Mouse (Mus musculus): ENCODE data around the gene Vmn1r200. TPM values are rescaled to one million over a fixed set of nuclear protein-coding genes. Genes with fewer than 3 reads are reported as not detected.
"Not testable (repeated sequence)": the region's sequence is repeated elsewhere in the genome, so short reads cannot be mapped to it uniquely, and the experiment has no call there.

Gene Vmn1r200
- polyA plus RNA-seq (2015; fragmentation: Nextera tagmentation; extraction: Ambion mirVana): not detected in 2 replicates

- Histone ChIP-seq H3K4me1 (replicated peaks) (no peaks in the 10 kb centered on the region), H3K9ac (no peak within 1 kb of the TSS), H3K27ac (no peak within 1 kb of the TSS), H3K4me2 (no peak within 1 kb of the TSS), H3K4me3 (no peak within 1 kb of the TSS), H3K36me3 (no peaks in the 10 kb centered on the region), H3K9me3 (replicated peaks) (no peaks in the 10 kb centered on the region), H3K27me3 (no peaks in the 10 kb centered on the region)
- 74% methylated on average over 3 of the region's 3 CpGs for WGBS
- ATAC-seq (replicated peaks; ENCODE audit: insufficient number of reproducible peaks, insufficient read depth, low FRiP score, low read depth): no peak
Observed at GRCm38 (mm10) chr13:22390073-22390472, at the start of gene Vmn1r200. Gene Vmn1r200 (plus strand): TSS chr13:22390373.

GRCm38 (mm10) chr13:22350064-22350463 lies 40.1 kb upstream of the Vmn1r200 start, which contains the start of gene Vmn1r198:
Gene Vmn1r198 (plus strand): TSS chr13:22350364.
- Histone ChIP-seq H3K9ac (no peak within 1 kb of the TSS), H3K4me2 (no peak within 1 kb of the TSS), H3K27me3 (no peaks in the 10 kb centered on the region), H3K36me3 (no peaks in the 10 kb centered on the region), H3K4me3 (no peak within 1 kb of the TSS), H3K27ac (no peak within 1 kb of the TSS), H3K4me1 (replicated peaks) (no peaks in the 10 kb centered on the region), H3K9me3 (replicated peaks) (no peaks in the 10 kb centered on the region)
- ATAC-seq (replicated peaks; ENCODE audit: insufficient number of reproducible peaks, insufficient read depth, low FRiP score, low read depth): no peak
- WGBS: 7% methylated on average over 1 of the region's 1 CpGs

- Histone ChIP-seq H3K27ac (no peak overlapping the region), H3K4me2 (no peak overlapping the region), H3K36me3 (no peaks in the 10 kb centered on the region), H3K4me1 (replicated peaks) (no peaks in the 10 kb centered on the region), H3K27me3 (no peaks in the 10 kb centered on the region), H3K9ac (no peak overlapping the region), H3K4me3 (no peak overlapping the region), H3K9me3 (replicated peaks) (no peaks in the 10 kb centered on the region)
- WGBS: 71% methylated on average over 1 of the region's 1 CpGs
- no peak for ATAC-seq (replicated peaks; ENCODE audit: insufficient number of reproducible peaks, insufficient read depth, low FRiP score, low read depth)
Observed at GRCm38 (mm10) chr13:22350813-22351212, 39.4 kb upstream of the Vmn1r200 start.

- no peaks in the 10 kb centered on the region for H3K36me3 ChIP-seq
- peak within 1 kb of the TSS; percentile 33; the same call in 1 of the 2 replicates for H3K27ac ChIP-seq
- H3K9ac ChIP-seq: no peak within 1 kb of the TSS
- no peak within 1 kb of the TSS for H3K4me2 ChIP-seq
- WGBS: 70% methylated on average over 2 of the region's 2 CpGs
- H3K9me3 ChIP-seq (replicated peaks): no peaks in the 10 kb centered on the region
- H3K4me1 ChIP-seq (replicated peaks): peaks cover 4% of the 10 kb centered on the region; the same call in 1 of the 2 replicates
- H3K27me3 ChIP-seq: no peaks in the 10 kb centered on the region
- no peak within 1 kb of the TSS for H3K4me3 ChIP-seq
- no peak for ATAC-seq (replicated peaks; ENCODE audit: insufficient number of reproducible peaks, insufficient read depth, low FRiP score, low read depth)
Observed at GRCm38 (mm10) chr13:22379518-22379917, 10.7 kb upstream of the Vmn1r200 start, which contains the start of gene Vmn1r199. Gene Vmn1r199 (plus strand): TSS chr13:22379818.

GRCm38 (mm10) chr13:22381128-22381527 lies 9.0 kb upstream of the Vmn1r200 start:
- not testable (repeated sequence) for H3K4me2 ChIP-seq; H3K4me1 ChIP-seq (replicated peaks); H3K4me3 ChIP-seq; H3K27me3 ChIP-seq; H3K36me3 ChIP-seq; H3K9ac ChIP-seq; ATAC-seq (replicated peaks; ENCODE audit: insufficient number of reproducible peaks, insufficient read depth, low FRiP score, low read depth); H3K9me3 ChIP-seq (replicated peaks)
- 27% methylated on average over 3 of the region's 3 CpGs for WGBS
- H3K27ac ChIP-seq: peak overlapping the region; percentile 33

- Histone ChIP-seq H3K27ac (no peak overlapping the region), H3K9ac (no peak overlapping the region), H3K9me3 (replicated peaks) (no peaks in the 10 kb centered on the region), H3K4me1 (replicated peaks) (peaks cover 4% of the 10 kb centered on the region; the same call in 1 of the 2 replicates), H3K4me2 (no peak overlapping the region), H3K36me3 (no peaks in the 10 kb centered on the region), H3K27me3 (no peaks in the 10 kb centered on the region), H3K4me3 (no peak overlapping the region)
- no peak for ATAC-seq (replicated peaks; ENCODE audit: insufficient number of reproducible peaks, insufficient read depth, low FRiP score, low read depth)
- 65% methylated on average over 3 of the region's 3 CpGs for WGBS
Observed at GRCm38 (mm10) chr13:22383401-22383800, 6.8 kb upstream of the Vmn1r200 start.

- H3K4me1 ChIP-seq (replicated peaks): no peaks in the 10 kb centered on the region
- H3K4me3 ChIP-seq: no peak overlapping the region
- H3K9me3 ChIP-seq (replicated peaks): no peaks in the 10 kb centered on the region
- 76% methylated on average over 1 of the region's 1 CpGs for WGBS
- no peak overlapping the region for H3K27ac ChIP-seq
- no peak overlapping the region for H3K4me2 ChIP-seq
- H3K27me3 ChIP-seq: no peaks in the 10 kb centered on the region
- no peak overlapping the region for H3K9ac ChIP-seq
- H3K36me3 ChIP-seq: no peaks in the 10 kb centered on the region
- ATAC-seq (replicated peaks; ENCODE audit: insufficient number of reproducible peaks, insufficient read depth, low FRiP score, low read depth): no peak
Observed at GRCm38 (mm10) chr13:22387050-22387449, 3.1 kb upstream of the Vmn1r200 start.

DNA sequence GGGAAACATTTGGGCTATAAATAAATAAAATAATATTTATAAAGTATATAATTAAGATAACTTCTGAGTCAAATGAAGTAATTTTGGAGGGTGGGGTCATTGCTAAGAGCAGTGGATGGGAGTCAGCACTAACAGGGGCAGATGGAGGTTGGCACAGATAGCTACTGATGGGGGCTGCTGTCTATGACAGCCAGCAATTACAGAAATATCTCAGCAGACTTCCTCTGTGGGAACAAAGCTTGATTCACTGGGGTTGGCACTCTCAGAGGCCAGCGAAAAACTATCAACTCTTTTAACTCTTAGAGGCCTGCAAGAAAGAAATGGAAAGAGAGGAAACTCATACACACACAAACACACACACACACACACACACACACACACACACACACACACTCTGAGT lies 12.8 kb downstream of the Vmn1r200 start:
- Histone ChIP-seq H3K36me3 (no peaks in the 10 kb centered on the region), H3K4me2 (no peak overlapping the region), H3K4me3 (no peak overlapping the region), H3K27me3 (no peaks in the 10 kb centered on the region), H3K9me3 (replicated peaks) (peaks cover 6% of the 10 kb centered on the region; the same call in 1 of the 2 replicates), H3K9ac (no peak overlapping the region), H3K27ac (no peak overlapping the region), H3K4me1 (replicated peaks) (no peaks in the 10 kb centered on the region)
- no peak for ATAC-seq (replicated peaks; ENCODE audit: insufficient number of reproducible peaks, insufficient read depth, low FRiP score, low read depth)
- 53% methylated on average over 1 of the region's 1 CpGs for WGBS

Other genes starting within 250 kb of the Vmn1r200 start
- gene Vmn1r191, start 206.4 kb upstream of the Vmn1r200 start, polyA plus RNA-seq (2015; fragmentation: Nextera tagmentation; extraction: Ambion mirVana): not detected in 2 replicates
- not detected in 2 replicates for gene Vmn1r192, start 199.2 kb upstream of the Vmn1r200 start, polyA plus RNA-seq (2015; fragmentation: Nextera tagmentation; extraction: Ambion mirVana)
- not detected in 2 replicates for gene Vmn1r193, start 167.2 kb upstream of the Vmn1r200 start, polyA plus RNA-seq (2015; fragmentation: Nextera tagmentation; extraction: Ambion mirVana)
- gene Vmn1r194, start 146.2 kb upstream of the Vmn1r200 start, polyA plus RNA-seq (2015; fragmentation: Nextera tagmentation; extraction: Ambion mirVana): not detected in 2 replicates
- not detected in 2 replicates for gene Vmn1r195, start 119.9 kb upstream of the Vmn1r200 start, polyA plus RNA-seq (2015; fragmentation: Nextera tagmentation; extraction: Ambion mirVana)
- gene Vmn1r196, start 100.5 kb upstream of the Vmn1r200 start, polyA plus RNA-seq (2015; fragmentation: Nextera tagmentation; extraction: Ambion mirVana): not detected in 2 replicates
- not detected in 2 replicates for gene Vmn1r197, start 65.8 kb upstream of the Vmn1r200 start, polyA plus RNA-seq (2015; fragmentation: Nextera tagmentation; extraction: Ambion mirVana)
- gene Vmn1r198, start 40.0 kb upstream of the Vmn1r200 start, polyA plus RNA-seq (2015; fragmentation: Nextera tagmentation; extraction: Ambion mirVana): not detected in 2 replicates
- gene Vmn1r199, start 10.6 kb upstream of the Vmn1r200 start, polyA plus RNA-seq (2015; fragmentation: Nextera tagmentation; extraction: Ambion mirVana): not detected in 2 replicates
- gene Vmn1r201, start 81.5 kb downstream of the Vmn1r200 start, polyA plus RNA-seq (2015; fragmentation: Nextera tagmentation; extraction: Ambion mirVana): not detected in 2 replicates
- gene Vmn1r202, start 115.0 kb downstream of the Vmn1r200 start, polyA plus RNA-seq (2015; fragmentation: Nextera tagmentation; extraction: Ambion mirVana): not detected in 2 replicates
- gene Vmn1r203, start 127.7 kb downstream of the Vmn1r200 start, polyA plus RNA-seq (2015; fragmentation: Nextera tagmentation; extraction: Ambion mirVana): not detected in 2 replicates
- gene Vmn1r204, start 162.8 kb downstream of the Vmn1r200 start, polyA plus RNA-seq (2015; fragmentation: Nextera tagmentation; extraction: Ambion mirVana): not detected in 2 replicates
- gene Vmn1r205, start 202.6 kb downstream of the Vmn1r200 start, polyA plus RNA-seq (2015; fragmentation: Nextera tagmentation; extraction: Ambion mirVana): not detected in 2 replicates
- gene Vmn1r206, start 233.9 kb downstream of the Vmn1r200 start, polyA plus RNA-seq (2015; fragmentation: Nextera tagmentation; extraction: Ambion mirVana): not detected in 2 replicates